Comparison of ENCODE assay signal across 22 mouse cellular contexts in the genomic region with DNA sequence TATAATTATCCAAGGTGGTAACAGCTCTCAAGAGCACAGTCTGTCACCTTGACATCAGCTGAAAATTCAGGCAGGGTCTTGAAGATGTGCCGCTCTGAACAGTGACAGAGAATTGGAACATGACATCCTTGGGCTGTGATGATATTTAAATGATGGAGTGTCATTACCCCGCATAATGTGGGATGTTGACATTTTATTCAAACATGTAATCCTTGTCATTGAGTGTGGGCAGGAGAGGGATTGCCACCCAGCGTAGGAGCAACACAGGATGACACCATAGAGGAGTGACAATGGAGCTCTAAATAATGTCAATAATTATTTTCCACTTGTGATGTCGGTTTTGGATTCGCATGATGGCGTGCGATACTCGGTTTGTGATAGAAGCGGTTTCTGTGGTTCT.
DNase-seq lines count a peak whose midpoint lies in the region; ATAC-seq and TF ChIP-seq lines count a peak whose summit lies in the region.
"Had no signal": no experiment of that assay in that cellular context is flagged by ENCODE, and none has a peak within 500 bp of the region (broad histone marks: within the 10 kb centered on the region; RNA-seq: fewer than 3 reads in every experiment).

No protein-coding gene starts in this region.

- H3K36me3 ChIP-seq in forebrain, embryonic 14.5 days (ENCODE audit: control insufficient read depth, insufficient read depth, low read length), result no peaks in the 10 kb centered on the region
- H3K36me3 ChIP-seq in forebrain, embryonic 10.5 days (replicated peaks), result no peaks in the 10 kb centered on the region
- H3K36me3 ChIP-seq in heart, embryonic 12.5 days, result no peaks in the 10 kb centered on the region
- no peaks in the 10 kb centered on the region for H3K36me3 ChIP-seq in liver, postnatal 0 days (replicated peaks; ENCODE audit: insufficient read depth, low read length)
- H3K36me3 ChIP-seq in liver, embryonic 11.5 days (ENCODE audit: control insufficient read depth, insufficient read depth, low read length), result no peaks in the 10 kb centered on the region
- H3K36me3 ChIP-seq: embryonic facial prominence, embryonic 12.5 days; G1E; hindbrain, embryonic 12.5 days had no signal

- no peak overlapping the region for H3K27ac ChIP-seq in forebrain, embryonic 14.5 days (ENCODE audit: low read depth, low read length)
- H3K27ac ChIP-seq in forebrain, embryonic 10.5 days, result no peak overlapping the region
- H3K27ac ChIP-seq in heart, embryonic 12.5 days (ENCODE audit: poor library complexity, severe bottlenecking), result no peak overlapping the region
- peak overlapping the region; percentile 80 for H3K27ac ChIP-seq in liver, postnatal 0 days (ENCODE audit: low read depth)
- no peak overlapping the region for H3K27ac ChIP-seq in liver, embryonic 11.5 days (ENCODE audit: low read depth, low read length)
- H3K27ac ChIP-seq: embryonic facial prominence, embryonic 12.5 days; heart, adult 2 months; hindbrain, embryonic 12.5 days had no signal

- DNase-seq in forebrain, embryonic 14.5 days (ENCODE audit: low spot score), result peak; percentile 33
- DNase-seq in forebrain, embryonic 10.5 days (ENCODE audit: extremely low spot score, low spot score), result no peak
- peak; percentile 16 for DNase-seq in heart, adult 11 months
- no peak for DNase-seq in liver, postnatal 0 days
- no peak for DNase-seq in liver, embryonic 11.5 days (ENCODE audit: low spot score)
- peak; percentile 20 for DNase-seq in brain, adult 2 months (ENCODE audit: low read depth, low spot score)
- DNase-seq: adrenal gland, adult 8-10 months; B cell, adult 2 months; cerebellum, adult 11-12 months; cerebellum, adult 9-10 months; cerebellum, postnatal 25 days; gastrocnemius, postnatal 10 days; heart, adult 2 months; heart, postnatal 10 days; heart, postnatal 4 days had no signal

- no peaks in the 10 kb centered on the region for H3K4me1 ChIP-seq in forebrain, embryonic 14.5 days (ENCODE audit: control insufficient read depth, insufficient read depth, low read length)
- H3K4me1 ChIP-seq in forebrain, embryonic 10.5 days, result no peaks in the 10 kb centered on the region
- no peaks in the 10 kb centered on the region for H3K4me1 ChIP-seq in heart, embryonic 12.5 days (replicated peaks)
- no peaks in the 10 kb centered on the region for H3K4me1 ChIP-seq in liver, postnatal 0 days (ENCODE audit: insufficient read depth)
- H3K4me1 ChIP-seq in liver, embryonic 11.5 days (replicated peaks; ENCODE audit: control insufficient read depth, insufficient read depth, low read length), result no peaks in the 10 kb centered on the region
- H3K4me1 ChIP-seq: hindbrain, embryonic 12.5 days had no signal

- TF ChIP-seq EP300 in liver, postnatal 0 days (IDR thresholded peaks at IDR 0.05; ENCODE audit: low read depth), result no peak

- H3K9me3 ChIP-seq in forebrain, embryonic 14.5 days (replicated peaks; ENCODE audit: control insufficient read depth, low read length), result no peaks in the 10 kb centered on the region
- H3K9me3 ChIP-seq in forebrain, embryonic 10.5 days, result peaks cover 6% of the 10 kb centered on the region; the same call in 1 of the 2 replicates
- H3K9me3 ChIP-seq in heart, embryonic 12.5 days (replicated peaks), result 0 out of 2 replicates have a peak, but pooled peaks cover 3% of the 10 kb centered on the region
- no peaks in the 10 kb centered on the region for H3K9me3 ChIP-seq in liver, postnatal 0 days (ENCODE audit: low read length)
- no peaks in the 10 kb centered on the region for H3K9me3 ChIP-seq in liver, embryonic 11.5 days (ENCODE audit: control insufficient read depth, low read length)
- H3K9me3 ChIP-seq: embryonic facial prominence, embryonic 12.5 days; hindbrain, embryonic 12.5 days had no signal

- no peak overlapping the region for H3K4me2 ChIP-seq in forebrain, embryonic 14.5 days (ENCODE audit: low read length)
- H3K4me2 ChIP-seq in heart, embryonic 12.5 days, result no peak overlapping the region
- H3K4me2 ChIP-seq in liver, postnatal 0 days (ENCODE audit: low read depth, low read length), result no peak overlapping the region
- H3K4me2 ChIP-seq in liver, embryonic 11.5 days, result no peak overlapping the region
- H3K4me2 ChIP-seq: embryonic facial prominence, embryonic 12.5 days; hindbrain, embryonic 12.5 days had no signal

- TF ChIP-seq CTCF in liver, postnatal 0 days (IDR thresholded peaks at IDR 0.05; ENCODE audit: low read depth), result no peak

- WGBS in forebrain, embryonic 14.5 days, result 84% methylated on average over 9 of the region's 9 CpGs
- 95% methylated on average over 9 of the region's 9 CpGs for WGBS in forebrain, embryonic 10.5 days
- 93% methylated on average over 9 of the region's 9 CpGs for WGBS in heart, embryonic 12.5 days
- 90% methylated on average over 9 of the region's 9 CpGs for WGBS in liver, postnatal 0 days (ENCODE audit: insufficient replicate concordance)
- 91% methylated on average over 9 of the region's 9 CpGs for WGBS in liver, embryonic 11.5 days

- H3K4me3 ChIP-seq in forebrain, embryonic 14.5 days (ENCODE audit: low read depth, low read length), result no peak overlapping the region
- H3K4me3 ChIP-seq in forebrain, embryonic 10.5 days, result no peak overlapping the region
- no peak overlapping the region for H3K4me3 ChIP-seq in heart, embryonic 12.5 days
- no peak overlapping the region for H3K4me3 ChIP-seq in liver, postnatal 0 days (ENCODE audit: low read depth, low read length)
- no peak overlapping the region for H3K4me3 ChIP-seq in liver, embryonic 11.5 days (ENCODE audit: low read depth, low read length)
- H3K4me3 ChIP-seq: embryonic facial prominence, embryonic 12.5 days; heart, adult 2 months; hindbrain, embryonic 12.5 days had no signal

- no peak overlapping the region for H3K9ac ChIP-seq in forebrain, embryonic 14.5 days (ENCODE audit: low read length)
- H3K9ac ChIP-seq in heart, embryonic 12.5 days, result no peak overlapping the region
- no peak overlapping the region for H3K9ac ChIP-seq in liver, postnatal 0 days (replicated peaks)
- H3K9ac ChIP-seq in liver, embryonic 11.5 days (ENCODE audit: low read depth, low read length), result no peak overlapping the region
- H3K9ac ChIP-seq: embryonic facial prominence, embryonic 12.5 days; hindbrain, embryonic 12.5 days had no signal

- no peak for ATAC-seq in forebrain, embryonic 14.5 days
- no peak for ATAC-seq in heart, embryonic 12.5 days (ENCODE audit: insufficient number of reproducible peaks, low FRiP score)
- ATAC-seq in liver, postnatal 0 days, result no peak
- no peak for ATAC-seq in liver, embryonic 11.5 days (replicated peaks; ENCODE audit: low FRiP score)
- ATAC-seq: CD4-positive, CD25-positive, alpha-beta regulatory T cell, adult 4 months; hindbrain, embryonic 16.5 days; inflammation-experienced regulatory T-cells, adult 6 months had no signal

- H3K27me3 ChIP-seq in forebrain, embryonic 14.5 days (replicated peaks; ENCODE audit: control insufficient read depth, insufficient read depth, low read length), result no peaks in the 10 kb centered on the region
- no peaks in the 10 kb centered on the region for H3K27me3 ChIP-seq in forebrain, embryonic 10.5 days (ENCODE audit: poor library complexity, severe bottlenecking)
- no peaks in the 10 kb centered on the region for H3K27me3 ChIP-seq in heart, embryonic 12.5 days (replicated peaks)
- H3K27me3 ChIP-seq in liver, postnatal 0 days (ENCODE audit: insufficient read depth, low read length), result no peaks in the 10 kb centered on the region
- H3K27me3 ChIP-seq in liver, embryonic 11.5 days (replicated peaks; ENCODE audit: control insufficient read depth, insufficient read depth, low read length), result no peaks in the 10 kb centered on the region
- H3K27me3 ChIP-seq: hindbrain, embryonic 12.5 days had no signal

Comparison
In these comparisons a context has a peak if more than half of its experiments do, and no peak if none do; other contexts are left out.
1. DNase-seq: peak in forebrain, embryonic 14.5 days (single experiment), heart, adult 11 months (single experiment) and brain, adult 2 months (single experiment); none in forebrain, embryonic 10.5 days (single experiment), liver, postnatal 0 days (single experiment) and liver, embryonic 11.5 days (single experiment).